Mouse (Mus musculus) spleen, embryonic (tissue): ENCODE measurements around the gene Tubb2b.

Experiments
- CTCF ChIA-PET: fragments of 350-600 bp; sonication (Branson Sonifier 250); formaldehyde crosslinking; loops from one replicate; lab custom pipeline; 2022; lab: Charles Lee

Gene Tubb2b

DNA sequence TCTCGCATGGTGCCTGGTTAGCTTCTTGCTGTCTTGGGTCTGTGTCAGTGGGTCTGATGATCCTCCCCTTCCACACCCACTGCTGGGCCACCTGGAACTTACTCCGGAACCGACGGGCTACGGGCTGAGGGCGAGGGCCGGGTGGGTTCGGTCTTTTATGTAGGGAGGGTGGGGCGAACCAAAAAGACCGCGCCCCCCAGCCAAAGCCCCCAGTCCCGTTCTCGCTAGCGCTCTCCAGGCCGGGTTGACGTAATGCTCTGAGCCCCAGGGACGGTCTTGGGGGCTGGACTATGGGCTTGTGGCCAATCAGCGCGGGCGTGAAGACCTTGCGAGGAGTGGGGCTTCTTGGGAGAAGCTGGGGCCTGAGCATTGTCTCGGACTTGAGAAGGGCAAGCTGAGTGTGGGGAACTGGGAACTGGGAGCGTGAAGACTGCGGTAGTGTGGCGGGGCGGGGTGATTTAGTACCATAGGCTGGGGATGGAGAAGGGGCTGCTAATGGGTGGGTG lies at the start of gene Tubb2b:
TSS of gene Tubb2b (minus strand) at position 241 of the 506 bp plus-strand sequence.
- CTCF ChIA-PET = interaction anchor here (1.4 kb wide), 1 partner anchor 31 kb away, joined by 4 read pairs; no protein-coding TSS in a partner anchor

DNA sequence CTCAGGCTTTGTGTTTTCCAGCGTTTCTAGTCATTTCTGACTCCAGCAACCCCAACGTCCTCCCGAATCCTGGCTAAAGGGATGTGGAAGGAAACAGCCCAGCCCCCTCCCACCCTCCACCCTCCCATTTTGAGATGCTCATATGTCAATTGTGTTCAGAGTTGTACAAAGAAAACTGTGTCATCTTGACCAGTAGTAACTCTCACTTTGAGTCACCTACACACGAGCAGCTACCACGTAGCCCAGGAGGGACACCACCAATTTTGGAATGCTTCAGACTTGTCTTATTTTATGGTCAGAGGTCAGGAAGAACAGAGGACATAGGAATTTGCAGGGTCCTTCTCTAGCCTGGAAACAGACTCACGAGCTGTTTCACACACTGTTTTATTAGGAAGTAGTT lies 43.8 kb upstream of the Tubb2b start:
- CTCF ChIA-PET = no interaction called here

DNA sequence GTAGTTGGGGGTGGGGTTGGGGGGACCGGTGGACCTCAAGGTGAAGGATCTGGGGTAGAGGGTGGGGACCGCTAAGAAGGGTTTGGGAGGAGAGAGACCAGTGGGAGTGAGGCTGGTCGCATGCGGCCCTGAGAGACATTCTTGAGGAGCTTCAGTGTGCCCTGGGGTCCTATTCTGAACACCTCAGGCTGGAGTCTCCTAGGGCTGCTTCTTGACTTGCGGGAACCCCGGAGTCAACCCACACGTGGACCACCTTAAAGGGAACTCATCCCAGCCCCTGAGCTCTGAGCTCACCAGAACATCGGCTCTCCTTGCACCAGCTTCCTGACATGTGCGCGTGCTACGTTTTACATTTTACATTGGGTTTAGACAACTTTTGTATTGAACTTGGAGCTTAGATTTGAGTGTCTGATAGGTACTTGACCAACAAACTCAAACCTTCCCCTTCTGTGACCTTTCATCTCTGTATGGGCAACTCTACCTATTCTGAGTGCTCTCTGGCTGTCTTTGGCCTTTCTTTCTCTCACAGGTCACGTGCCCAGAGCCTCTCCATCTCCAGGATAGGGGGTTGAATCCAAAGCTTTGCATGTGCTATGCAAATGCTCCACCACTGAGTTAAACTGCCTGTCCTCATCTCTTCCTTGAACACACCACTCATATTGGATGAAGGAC lies 33.2 kb upstream of the Tubb2b start:
- CTCF ChIA-PET = interaction anchor here (0.7 to 1.0 kb wide), 2 partner anchors 11 to 114 kb away, joined by 3 read pairs; no protein-coding TSS in a partner anchor

DNA sequence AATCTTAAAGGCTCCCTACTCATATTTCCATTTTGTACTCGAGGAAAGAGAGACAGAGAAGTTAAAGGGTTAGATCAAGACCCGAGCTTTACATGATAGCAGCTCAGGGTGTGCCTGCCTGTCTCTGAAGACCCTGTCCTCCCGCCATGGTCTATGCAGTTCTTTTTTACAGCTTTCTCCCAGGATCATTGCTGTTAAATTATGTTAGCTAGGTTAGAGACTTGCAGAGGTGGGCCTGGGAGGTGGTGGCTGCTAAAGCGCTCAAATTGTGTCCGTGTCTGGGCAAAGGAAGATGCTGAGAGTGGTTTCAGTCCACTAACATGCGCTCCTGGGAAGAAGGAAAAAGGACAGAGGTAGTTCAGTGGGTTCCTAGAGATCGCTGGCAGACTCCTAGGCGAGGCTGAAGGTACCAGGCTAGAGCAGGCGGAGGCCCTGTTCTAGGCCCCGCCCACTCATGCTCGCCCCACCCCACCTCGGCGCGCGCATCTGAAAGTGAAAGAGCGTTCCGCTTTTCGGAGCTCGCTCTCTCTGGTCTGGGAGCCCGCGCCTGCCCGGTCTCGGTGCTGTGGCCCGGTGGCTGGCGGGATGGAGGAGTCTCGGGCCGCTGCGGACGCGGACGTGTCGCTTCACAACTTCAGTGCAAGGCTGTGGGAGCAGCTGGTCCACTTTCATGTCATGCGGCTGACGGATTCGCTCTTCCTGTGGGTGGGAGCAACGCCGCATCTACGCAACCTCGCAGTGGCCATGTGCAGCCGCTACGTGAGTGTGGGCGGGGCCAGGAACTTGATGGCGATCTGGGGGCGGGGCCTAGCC lies 32.4 kb upstream of the Tubb2b start, which contains the start of gene Psmg4:
TSS of gene Psmg4 (plus strand) at position 474 of the 813 bp plus-strand sequence.
- CTCF ChIA-PET = interaction anchor here (0.6 to 1.8 kb wide), 4 partner anchors 12 to 1492 kb away, joined by 3 to 4 read pairs (median 3); partner anchors contain the start of gene Tubb2b

DNA sequence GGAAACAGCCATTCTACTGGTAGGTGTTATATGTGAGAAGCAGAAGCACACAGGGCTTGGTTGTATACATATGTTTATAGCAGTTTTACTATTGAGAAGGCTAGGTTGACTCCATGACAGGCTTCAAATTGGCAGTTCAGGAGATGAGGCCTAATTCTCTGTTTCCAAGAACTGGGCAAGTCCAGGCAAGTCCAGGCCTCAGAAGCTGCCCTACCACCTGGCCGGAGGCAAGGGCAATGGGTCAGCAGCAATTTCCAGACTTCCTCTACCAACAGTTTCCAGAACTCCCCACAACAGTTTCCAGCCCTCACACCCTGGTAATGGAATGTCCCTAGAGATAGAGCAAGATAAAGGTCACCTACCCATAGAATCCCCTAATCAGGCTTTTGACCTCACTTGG lies 29.7 kb upstream of the Tubb2b start:
- CTCF ChIA-PET = no interaction called here

DNA sequence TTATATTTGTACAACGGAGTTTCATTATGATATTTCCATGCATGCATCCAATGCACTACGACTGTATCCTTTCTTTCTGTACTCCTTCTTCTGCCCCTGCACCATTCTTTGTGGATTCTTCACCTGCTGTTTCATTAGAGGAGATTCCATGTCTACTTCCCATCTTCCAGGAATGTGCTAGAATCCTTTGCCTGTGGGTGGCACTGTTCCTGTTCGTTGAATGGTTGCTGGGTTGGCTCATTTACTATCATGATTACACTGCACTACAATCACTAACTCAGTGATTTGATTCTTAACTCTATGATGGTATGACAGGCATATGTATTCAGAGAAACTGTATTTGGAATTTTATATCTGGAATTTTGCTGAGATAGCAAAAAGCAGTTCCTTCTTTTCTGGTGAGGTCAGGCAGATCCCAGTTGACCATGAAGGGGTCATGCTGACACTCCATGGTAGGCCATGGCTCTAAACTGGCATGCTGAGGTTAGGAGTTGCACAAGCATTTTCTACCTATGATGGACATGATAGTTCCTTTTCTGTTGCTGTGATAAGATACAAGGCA lies 27.4 kb upstream of the Tubb2b start:
- CTCF ChIA-PET = no interaction called here

DNA sequence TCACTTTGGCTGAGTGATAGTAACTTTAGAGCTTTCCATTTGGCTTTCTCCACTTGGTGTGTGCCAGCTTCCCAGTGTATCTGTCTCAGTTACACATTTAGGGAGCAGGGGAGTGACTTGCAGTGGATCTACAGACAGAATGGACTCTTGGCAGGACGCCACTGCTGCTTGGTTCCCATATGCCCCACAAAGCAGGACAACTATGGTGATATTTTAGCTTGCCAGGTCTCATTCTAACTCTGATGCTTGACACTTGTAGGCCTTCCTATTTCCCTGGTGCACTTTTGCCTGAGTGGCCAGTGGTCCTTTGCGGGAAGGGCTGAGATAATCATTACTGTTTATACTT lies 26.5 kb upstream of the Tubb2b start:
- CTCF ChIA-PET = no interaction called here

DNA sequence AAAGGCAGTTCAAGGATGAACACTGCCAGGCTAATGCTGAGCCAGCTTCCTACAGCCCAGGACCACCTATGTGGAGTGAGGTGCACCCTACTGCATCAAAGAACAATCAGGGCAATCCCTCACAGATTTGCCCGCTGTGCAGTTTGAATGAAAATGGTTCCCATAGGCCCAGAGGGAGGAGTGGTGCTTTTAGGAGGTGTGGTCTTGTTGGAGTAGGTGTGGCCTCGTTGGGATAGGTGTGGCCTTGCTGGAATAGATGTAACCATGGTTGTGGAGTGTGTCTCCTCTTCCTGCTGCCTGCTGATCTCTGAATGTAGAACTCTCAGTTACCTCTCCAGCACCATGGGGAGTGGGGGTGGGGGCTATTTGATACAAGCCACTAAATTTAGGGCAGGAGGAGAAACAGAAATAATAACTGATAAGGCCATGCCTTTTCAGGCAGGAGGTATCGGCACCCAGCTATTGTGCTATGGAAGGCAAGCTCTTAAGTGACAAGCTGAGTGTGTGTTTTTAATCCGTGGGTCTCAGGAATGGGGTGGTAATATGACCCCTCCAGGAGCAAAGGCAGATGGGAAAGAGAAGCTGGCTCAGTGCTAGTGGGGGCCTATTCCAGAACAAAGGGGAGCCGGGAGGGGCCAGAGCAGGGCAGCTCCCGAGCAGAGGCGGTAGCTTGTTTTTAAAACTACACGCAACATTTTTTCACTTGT lies 26.0 kb upstream of the Tubb2b start:
- CTCF ChIA-PET = no interaction called here

DNA sequence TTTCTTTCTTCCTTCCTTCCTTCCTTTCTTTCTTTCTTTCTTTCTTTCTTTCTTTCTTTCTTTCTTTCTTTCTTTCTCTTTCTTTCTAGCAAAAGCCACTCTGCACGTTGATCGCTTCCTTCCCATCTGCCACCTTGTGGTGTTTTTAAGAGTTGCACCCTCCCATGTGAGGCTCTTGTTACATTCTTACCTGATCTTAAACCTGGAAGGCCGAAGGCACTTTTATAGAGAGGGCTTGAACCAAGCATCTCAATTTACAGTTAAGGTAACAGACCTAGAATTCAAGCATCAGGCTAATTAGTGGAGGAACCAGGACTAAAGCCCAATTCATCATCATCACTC lies 24.6 kb upstream of the Tubb2b start:
- CTCF ChIA-PET = interaction anchor here (2.1 kb wide), 1 partner anchor 109 kb away, joined by 8 read pairs; no protein-coding TSS in a partner anchor

DNA sequence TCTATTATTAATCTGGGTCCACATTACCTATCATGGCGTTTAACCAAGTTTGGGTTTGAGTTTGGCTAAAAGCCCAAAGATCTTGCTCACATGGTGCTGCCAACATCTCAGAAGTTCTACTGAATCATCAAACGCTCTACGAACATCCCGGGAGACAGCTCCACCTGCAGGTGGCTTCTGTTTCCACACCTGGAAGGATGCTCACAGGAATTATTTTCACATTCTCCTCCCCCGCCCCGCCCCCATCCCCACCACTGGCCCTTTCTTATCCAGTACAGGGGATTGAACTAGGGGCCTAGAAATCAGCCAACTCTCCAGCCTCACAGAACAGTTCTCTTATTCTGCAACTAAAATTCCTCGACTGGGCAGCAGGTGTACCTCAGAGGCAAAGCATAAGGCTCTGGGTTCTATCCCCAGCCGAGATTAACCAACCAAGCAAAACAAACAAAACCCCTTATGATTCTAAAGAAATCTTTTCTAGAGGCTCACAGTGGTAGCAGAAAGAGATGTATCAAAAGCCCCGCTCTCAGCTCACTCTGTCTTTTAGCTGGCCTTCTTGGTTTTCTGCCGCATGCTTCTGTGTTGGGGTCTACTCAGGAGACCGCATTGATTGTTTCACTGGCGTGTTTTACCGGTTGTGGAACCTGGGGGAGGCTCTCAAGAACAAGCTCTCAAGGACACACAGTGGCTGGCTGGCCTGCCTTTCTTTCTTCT lies 24.1 kb upstream of the Tubb2b start:
- CTCF ChIA-PET = interaction anchor here (0.9 to 2.1 kb wide), 2 partner anchors 104 to 108 kb away, joined by 3 to 8 read pairs; no protein-coding TSS in a partner anchor

DNA sequence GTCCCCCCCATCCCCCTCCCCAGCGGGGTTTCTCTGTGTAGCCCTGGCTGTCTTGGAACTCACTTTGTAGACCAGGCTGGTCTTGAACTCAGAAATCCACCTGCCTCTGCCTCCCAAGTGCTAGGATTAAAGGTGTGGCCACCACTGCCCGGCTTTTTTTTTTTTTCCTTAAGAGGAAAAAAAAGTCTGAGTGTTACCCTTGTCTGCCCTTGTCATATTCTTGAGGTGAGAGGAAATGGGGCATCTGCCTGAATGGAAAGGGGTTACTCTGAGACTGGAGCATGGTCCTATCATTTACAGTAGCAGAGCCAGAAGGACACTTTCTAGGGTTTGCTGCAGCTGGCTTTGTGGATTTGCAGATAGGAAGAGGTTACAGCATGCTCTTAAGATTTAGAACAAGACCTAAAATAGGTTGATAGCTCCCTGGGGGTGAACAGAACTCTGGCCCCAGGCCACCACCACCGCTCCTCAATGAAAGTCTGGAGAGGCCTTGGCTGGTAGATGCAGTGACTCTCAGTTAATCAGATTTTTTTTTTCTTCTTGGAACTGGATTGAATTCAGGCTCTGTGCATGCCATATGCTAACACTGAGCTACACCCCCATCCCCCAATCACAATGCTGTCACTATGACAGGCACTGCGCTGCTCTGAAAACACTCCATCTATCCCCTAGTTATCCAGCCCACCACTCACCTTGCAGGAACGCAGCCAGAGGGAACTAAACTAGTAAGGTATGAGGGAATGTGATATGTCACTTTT lies 23.2 kb upstream of the Tubb2b start:
- CTCF ChIA-PET = interaction anchor here (0.9 to 2.1 kb wide), 2 partner anchors 103 to 107 kb away, joined by 3 to 8 read pairs; no protein-coding TSS in a partner anchor

DNA sequence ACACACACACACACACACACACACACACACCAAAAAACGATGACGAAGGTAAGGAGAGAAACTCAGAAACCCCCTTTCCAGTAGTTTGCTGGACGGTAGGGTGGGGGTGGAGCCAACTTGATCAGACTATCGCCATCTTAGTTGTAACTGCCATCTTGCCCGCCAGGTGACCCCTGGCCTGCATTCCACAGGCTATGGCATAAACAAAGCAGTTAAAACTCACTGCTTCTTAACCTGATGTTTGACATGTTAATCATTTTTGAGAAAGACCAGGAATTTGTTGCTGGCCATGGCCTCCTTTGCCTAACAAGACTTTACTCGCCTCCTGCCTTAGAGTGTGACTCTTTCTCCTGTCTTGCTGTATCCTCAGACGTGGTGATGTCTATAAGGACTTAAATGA lies 22.4 kb upstream of the Tubb2b start:
- CTCF ChIA-PET = interaction anchor here (0.7 kb wide), 1 partner anchor 109 kb away, joined by 5 read pairs; no protein-coding TSS in a partner anchor

DNA sequence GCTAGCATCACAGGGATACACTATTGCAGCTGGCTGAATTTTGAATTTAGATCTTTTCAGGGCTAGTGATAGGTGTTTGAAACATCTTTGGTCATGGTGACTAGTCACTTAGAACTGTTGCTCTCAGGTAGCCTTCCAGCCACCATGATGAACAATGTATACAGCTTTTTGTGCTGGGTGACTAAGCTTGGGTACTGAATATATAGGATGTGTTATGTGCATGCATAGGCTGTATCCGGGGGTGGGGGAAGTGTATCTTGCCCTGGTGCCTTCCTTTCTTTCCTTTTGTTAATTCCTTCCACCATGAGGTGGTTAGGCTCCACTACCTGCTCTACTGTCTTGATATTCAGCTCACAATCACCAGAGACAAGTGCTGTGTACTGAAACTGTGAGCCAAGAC lies 21.2 kb upstream of the Tubb2b start:
- CTCF ChIA-PET = no interaction called here

DNA sequence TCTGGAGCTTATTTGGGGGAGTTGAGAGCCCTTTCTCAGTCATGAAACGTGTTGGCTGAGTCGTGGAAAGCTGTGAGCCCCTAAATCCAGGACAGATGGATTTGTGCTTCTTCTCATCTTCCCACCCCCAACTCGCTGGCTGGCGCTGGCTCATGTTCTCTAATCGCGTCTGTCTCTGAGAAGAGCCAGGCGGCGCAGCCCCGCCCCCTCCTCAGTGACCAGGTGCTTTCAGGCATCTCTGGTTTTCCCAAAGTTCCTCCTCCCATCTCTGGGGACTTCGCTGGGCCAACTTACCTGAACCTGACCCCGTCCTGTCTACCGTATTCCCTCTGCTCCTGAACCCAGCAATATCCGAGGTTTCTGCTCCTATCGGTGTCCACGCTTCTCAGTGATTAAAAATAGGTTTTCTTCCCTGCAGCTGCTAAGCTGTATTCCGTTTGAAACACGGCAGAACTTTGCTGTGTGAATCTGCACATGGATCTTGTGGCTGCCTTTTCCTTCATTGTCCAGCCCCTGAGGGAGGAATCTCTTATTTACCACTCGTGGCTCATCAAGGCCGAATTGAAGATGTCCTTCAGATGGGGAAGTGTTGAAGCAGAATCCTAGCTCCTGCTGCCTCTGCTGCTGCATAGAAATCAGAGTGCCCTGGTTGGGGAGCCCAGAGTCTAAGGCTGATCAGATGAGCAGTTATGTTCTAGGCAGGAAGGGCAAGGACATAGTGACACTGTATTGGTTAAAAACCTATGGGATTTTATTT lies 20.2 kb upstream of the Tubb2b start:
- CTCF ChIA-PET = no interaction called here

DNA sequence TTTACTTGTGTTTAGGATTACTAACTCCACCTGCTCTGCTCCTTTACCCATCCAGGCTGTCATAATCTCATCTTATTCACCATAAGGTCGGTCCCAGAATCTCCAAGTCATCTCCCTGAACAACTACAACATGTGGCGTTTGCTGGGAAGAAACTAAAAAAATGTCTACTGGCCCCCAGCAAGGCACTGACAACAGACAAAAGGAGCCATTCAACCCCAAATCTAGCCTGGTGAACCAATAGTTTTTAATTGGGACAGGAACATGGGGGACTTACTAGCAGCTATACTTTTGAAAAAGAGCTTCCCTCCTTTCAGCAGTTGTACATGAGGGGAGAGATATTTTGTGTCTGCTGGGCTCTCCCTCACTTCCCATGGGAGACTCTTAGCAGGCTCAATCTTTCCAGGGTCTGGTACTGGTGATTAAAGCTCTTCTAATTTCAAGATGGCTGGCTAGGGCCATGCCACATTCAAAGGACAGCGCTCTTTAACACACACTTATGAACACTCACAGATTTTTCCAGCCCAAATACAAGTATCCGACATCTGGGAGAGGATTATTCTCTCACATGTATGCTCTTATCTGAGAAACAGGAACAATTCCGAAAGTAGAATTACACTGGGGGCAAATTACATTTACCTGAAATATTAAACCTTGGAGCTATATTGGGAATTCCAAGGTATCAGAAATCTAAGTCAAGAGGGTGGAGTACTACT lies 19.4 kb upstream of the Tubb2b start:
- CTCF ChIA-PET = interaction anchor here (0.6 kb wide), 1 partner anchor 221 kb away, joined by 3 read pairs; no protein-coding TSS in a partner anchor

DNA sequence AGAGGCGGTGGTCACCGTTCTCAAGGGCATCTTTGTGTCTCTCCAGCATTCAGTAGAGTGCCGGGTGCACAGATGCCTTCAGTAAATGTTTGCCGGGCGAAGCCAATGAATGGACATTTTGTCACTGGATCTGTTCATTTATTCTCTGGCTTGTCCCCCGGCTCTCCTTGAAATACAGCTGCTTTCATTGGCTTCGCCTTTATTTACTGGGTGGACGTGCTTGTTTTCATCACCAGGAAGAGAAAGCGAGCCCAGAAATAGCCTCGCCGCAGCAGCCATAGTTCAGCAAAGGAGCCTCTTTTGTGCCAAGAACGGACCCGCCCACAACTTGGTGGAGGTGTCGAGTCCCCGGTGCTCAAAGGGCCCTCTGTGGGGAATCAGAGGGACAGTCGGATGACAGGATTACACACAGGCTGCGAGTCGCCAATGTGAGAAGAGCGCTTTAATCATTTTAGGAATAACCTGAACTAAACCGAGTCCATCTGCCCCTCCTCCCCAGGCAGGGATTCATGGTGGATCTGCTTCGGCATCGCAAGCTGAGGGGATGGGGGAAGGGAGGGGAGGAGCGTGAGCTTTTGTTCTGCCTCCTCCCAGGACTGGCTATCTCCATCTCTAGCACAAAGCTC lies 18.6 kb upstream of the Tubb2b start:
- CTCF ChIA-PET = interaction anchor here (0.6 kb wide), 1 partner anchor 220 kb away, joined by 3 read pairs; no protein-coding TSS in a partner anchor

DNA sequence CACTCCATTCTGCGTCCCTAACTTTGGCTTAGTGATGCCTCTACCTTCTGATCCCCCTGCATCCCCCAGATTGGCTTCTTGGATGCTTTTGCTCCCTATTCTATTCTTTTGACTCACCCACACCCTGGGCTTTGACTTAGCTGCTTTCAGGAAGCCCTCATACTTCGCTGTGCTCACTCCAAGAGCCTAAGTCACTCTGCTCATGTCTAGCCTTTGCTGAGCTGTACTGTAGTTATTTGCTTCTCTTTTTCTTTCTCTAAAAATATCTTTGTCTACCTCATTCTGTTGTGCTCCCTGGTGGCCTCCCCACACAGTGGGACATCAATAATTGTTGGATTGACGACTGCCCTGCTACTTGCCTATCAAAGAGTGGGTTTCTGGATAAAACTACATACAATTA lies 17.9 kb upstream of the Tubb2b start:
- CTCF ChIA-PET = interaction anchor here (0.8 kb wide), 1 partner anchor 99 kb away, joined by 5 read pairs; no protein-coding TSS in a partner anchor

DNA sequence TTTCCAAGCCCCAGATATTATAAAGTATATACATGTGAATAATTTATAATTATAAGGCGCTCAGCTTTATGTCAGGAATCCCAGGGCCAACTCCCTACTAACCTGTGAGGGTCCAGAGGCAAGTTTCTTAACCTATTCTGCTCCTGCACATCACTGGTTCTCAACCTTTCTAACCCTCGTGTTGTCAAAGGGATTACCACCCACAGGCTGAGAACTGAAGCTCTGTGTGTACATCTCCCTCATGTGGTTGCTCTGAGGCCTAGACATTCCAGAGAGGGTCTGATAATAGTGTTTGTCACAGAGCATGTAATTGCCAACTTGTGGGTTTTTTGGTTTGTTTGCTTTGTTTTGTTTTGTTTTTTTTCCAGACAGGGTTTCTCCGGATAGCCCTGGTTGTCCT lies 16.6 kb upstream of the Tubb2b start:
- CTCF ChIA-PET = no interaction called here
